Mouse (Mus musculus) small intestine, adult 2 months (tissue): ENCODE measurements around the gene Lhx6. TPM values are rescaled to one million over a fixed set of nuclear protein-coding genes. Genes with fewer than 3 reads are reported as not detected.
A peak's percentile ranks its signal among the peaks of the same experiment; 100 is the strongest.

Source experiments
- H3K27ac ChIP-seq: fragments of 200-500 bp; 2 replicates; pipeline ENCODE4 v1.5.1; 2012; ENCODE audit warnings: low read depth, low read length, control low read depth, inconsistent platforms; ENCODE audit not compliant: insufficient read depth
- H3K27me3 ChIP-seq: fragments of 200-500 bp; 2 replicates; pipeline ENCODE4 v1.6.1; 2012; ENCODE audit warnings: mild to moderate bottlenecking, moderate library complexity, low read length, inconsistent platforms; ENCODE audit not compliant: control insufficient read depth, insufficient read depth
- H3K36me3 ChIP-seq: fragments of 200-500 bp; 2 replicates; pipeline ENCODE4 v1.6.1; 2012; ENCODE audit warnings: mild to moderate bottlenecking, low read length, control low read depth, inconsistent platforms; ENCODE audit not compliant: control insufficient read depth, insufficient read depth
- H3K4me1 ChIP-seq: fragments of 200-500 bp; 2 replicates; pipeline ENCODE4 v1.6.1; 2012; ENCODE audit warnings: low read length, inconsistent platforms, mixed read lengths; ENCODE audit not compliant: control insufficient read depth, insufficient read depth, insufficient read length
- H3K4me3 ChIP-seq: fragments of 200-500 bp; 2 replicates; pipeline ENCODE4 v1.5.1; 2012; ENCODE audit warnings: low read depth, mild to moderate bottlenecking, control low read depth, inconsistent platforms, low read length, moderate library complexity
- CTCF ChIP-seq: fragments of 200-500 bp; IDR thresholded peaks from 2 replicates; pipeline ENCODE4 v1.5.1; 2012; ENCODE audit warnings: low read depth, mild to moderate bottlenecking, control low read depth, inconsistent platforms, low read length, moderate library complexity, mixed read lengths; ENCODE audit not compliant: insufficient replicate concordance, insufficient read length; ENCODE audit errors: extremely low read depth
- POLR2A ChIP-seq: fragments of 200-500 bp; IDR thresholded peaks from 2 replicates; pipeline ENCODE4 v1.6.1; 2012; ENCODE audit warnings: low read depth, mild to moderate bottlenecking, control low read depth, inconsistent platforms, low read length, moderate library complexity
- WGBS: fragments of 180-500 bp; shearing (Covaris S2); methylation state at CpG from one replicate; pipeline ENCODE4 v1.1.7; 2018; 5-methylcytosine and 5-hydroxymethylcytosine counted together
- polyA plus RNA-seq: library from polyadenylated mRNA; depleted of rRNA; stranded (reverse); fragments of >200 nt; gene quantifications from 2 replicates; pipeline ENCODE4 v1.2.3, GENCODE M21; 2012

The Lhx6 gene
- polyA plus RNA-seq, 1 experiment: 1.3 TPM

GRCm38 (mm10) chr2:36075210-36075609 lies 30.0 kb downstream of the Lhx6 start:
- no peak overlapping the region for H3K27ac ChIP-seq
- no peaks in the 10 kb centered on the region for H3K4me1 ChIP-seq
- no peaks in the 10 kb centered on the region for H3K36me3 ChIP-seq
- H3K27me3 ChIP-seq: peaks cover 3% of the 10 kb centered on the region; the same call in 1 of the 2 replicates
- 83% methylated on average over 5 of the region's 5 CpGs for WGBS
- TF ChIP-seq POLR2A (no peak), CTCF (no peak)
- H3K4me3 ChIP-seq: no peak overlapping the region

GRCm38 (mm10) chr2:36073781-36074180 lies 31.4 kb downstream of the Lhx6 start:
- no peak for TF ChIP-seq POLR2A
- TF ChIP-seq CTCF: no peak
- Histone ChIP-seq H3K4me3 (no peak overlapping the region), H3K27ac (no peak overlapping the region), H3K36me3 (no peaks in the 10 kb centered on the region), H3K4me1 (no peaks in the 10 kb centered on the region), H3K27me3 (peaks cover 3% of the 10 kb centered on the region; the same call in 1 of the 2 replicates)
- WGBS: 30% methylated on average over 3 of the region's 3 CpGs

- H3K4me1 ChIP-seq: no peaks in the 10 kb centered on the region
- H3K4me3 ChIP-seq: no peak overlapping the region
- H3K27ac ChIP-seq: no peak overlapping the region
- H3K27me3 ChIP-seq: no peaks in the 10 kb centered on the region; the same call in 1 of the 2 replicates
- H3K36me3 ChIP-seq: no peaks in the 10 kb centered on the region
- TF ChIP-seq CTCF (no peak), POLR2A (no peak)
- WGBS: 39% methylated on average over 8 of the region's 8 CpGs
These were observed 33.4 kb downstream of the Lhx6 start for GRCm38 (mm10) chr2:36071660-36072305.

GRCm38 (mm10) chr2:36067132-36067531 lies 38.1 kb downstream of the Lhx6 start:
- H3K4me1 ChIP-seq: no peaks in the 10 kb centered on the region
- no peaks in the 10 kb centered on the region for H3K27me3 ChIP-seq
- no peaks in the 10 kb centered on the region for H3K36me3 ChIP-seq
- H3K27ac ChIP-seq: no peak overlapping the region
- WGBS: 75% methylated on average over 9 of the region's 9 CpGs
- TF ChIP-seq CTCF (no peak), POLR2A (no peak)
- H3K4me3 ChIP-seq: no peak overlapping the region

GRCm38 (mm10) chr2:36061409-36061808 lies 43.8 kb downstream of the Lhx6 start:
- no peaks in the 10 kb centered on the region for H3K36me3 ChIP-seq
- TF ChIP-seq POLR2A: no peak
- TF ChIP-seq CTCF: no peak
- H3K4me3 ChIP-seq: no peak overlapping the region
- no peak overlapping the region for H3K27ac ChIP-seq
- no peaks in the 10 kb centered on the region for H3K4me1 ChIP-seq
- H3K27me3 ChIP-seq: no peaks in the 10 kb centered on the region; the same call in 1 of the 2 replicates
- WGBS: 65% methylated on average over 5 of the region's 5 CpGs

GRCm38 (mm10) chr2:36056248-36056647 lies 49.0 kb downstream of the Lhx6 start:
- WGBS: 55% methylated on average over 3 of the region's 3 CpGs
- H3K36me3 ChIP-seq: no peaks in the 10 kb centered on the region
- no peaks in the 10 kb centered on the region for H3K4me1 ChIP-seq
- no peaks in the 10 kb centered on the region; the same call in 1 of the 2 replicates for H3K27me3 ChIP-seq
- TF ChIP-seq POLR2A: no peak
- TF ChIP-seq CTCF: no peak
- no peak overlapping the region for H3K27ac ChIP-seq
- no peak overlapping the region for H3K4me3 ChIP-seq

- WGBS: 62% methylated on average over 3 of the region's 3 CpGs
- TF ChIP-seq POLR2A: no peak
- TF ChIP-seq CTCF: no peak
- peaks cover 4% of the 10 kb centered on the region; the same call in 1 of the 2 replicates for H3K4me1 ChIP-seq
- no peak overlapping the region for H3K4me3 ChIP-seq
- H3K36me3 ChIP-seq: no peaks in the 10 kb centered on the region
- no peaks in the 10 kb centered on the region; the same call in 1 of the 2 replicates for H3K27me3 ChIP-seq
- H3K27ac ChIP-seq: no peak overlapping the region
These were observed 52.0 kb downstream of the Lhx6 start for GRCm38 (mm10) chr2:36053249-36053648.

- H3K27me3 ChIP-seq: no peaks in the 10 kb centered on the region
- 36% methylated on average over 10 of the region's 10 CpGs for WGBS
- H3K27ac ChIP-seq: no peak overlapping the region
- H3K36me3 ChIP-seq: no peaks in the 10 kb centered on the region
- peaks cover 4% of the 10 kb centered on the region; the same call in 1 of the 2 replicates for H3K4me1 ChIP-seq
- TF ChIP-seq POLR2A: no peak
- peak overlapping the region; percentile 78; the same call in 1 of the 2 replicates for H3K4me3 ChIP-seq
These were observed 55.6 kb downstream of the Lhx6 start for GRCm38 (mm10) chr2:36049567-36049954.
